Mouse (Mus musculus) kidney, adult 2 months (tissue): ENCODE data around the gene Cbx6. TPM values are rescaled to one million over a fixed set of nuclear protein-coding genes. Genes with fewer than 3 reads are reported as not detected.
A peak's percentile ranks its signal among the peaks of the same experiment; 100 is the strongest.

Experiments
- DNase-seq: peaks from one replicate; pipeline ENCODE4 v3.0.0; 2021
- H3K27ac ChIP-seq: fragments of 200-500 bp; 2 replicates; pipeline ENCODE4 v1.5.1; 2012; ENCODE audit warnings: low read depth, low read length, control low read depth, inconsistent platforms; ENCODE audit not compliant: insufficient read depth
- H3K27me3 ChIP-seq: fragments of 200-500 bp; replicated peaks from 2 replicates; pipeline ENCODE4 v1.6.1; 2012; ENCODE audit warnings: mild to moderate bottlenecking, moderate library complexity, low read length, inconsistent platforms; ENCODE audit not compliant: control insufficient read depth, insufficient read depth
- H3K36me3 ChIP-seq: fragments of 200-500 bp; 2 replicates; pipeline ENCODE4 v1.6.1; 2012; ENCODE audit warnings: mild to moderate bottlenecking, moderate library complexity, low read length, inconsistent platforms; ENCODE audit not compliant: control insufficient read depth, insufficient read depth
- H3K4me1 ChIP-seq: fragments of 200-500 bp; 2 replicates; pipeline ENCODE4 v1.6.1; 2011; ENCODE audit warnings: low read length; ENCODE audit not compliant: control insufficient read depth, insufficient read depth
- H3K4me3 ChIP-seq: fragments of 200-500 bp; 2 replicates; pipeline ENCODE4 v1.5.1; 2011; ENCODE audit warnings: mild to moderate bottlenecking, low read depth, low read length, control low read depth; ENCODE audit not compliant: insufficient read depth
- CTCF ChIP-seq: fragments of 200-500 bp; conservative IDR thresholded peaks from 2 replicates; pipeline ENCODE4 v1.5.1; 2011; ENCODE audit warnings: low read depth, mild to moderate bottlenecking, control low read depth, low read length, moderate library complexity, mixed read lengths; ENCODE audit not compliant: insufficient read depth, insufficient read length
- POLR2A ChIP-seq: fragments of 200-500 bp; IDR thresholded peaks from one replicate; pipeline ENCODE4 v1.6.1; 2011; ENCODE audit warnings: low read depth, low read length, control low read depth
- WGBS: fragments of 180-500 bp; shearing (Covaris S2); methylation state at CpG from one replicate; pipeline ENCODE4 v1.1.7; 2018; 5-methylcytosine and 5-hydroxymethylcytosine counted together
- polyA plus RNA-seq: library from polyadenylated mRNA; depleted of rRNA; stranded (reverse); fragments of >200 nt; gene quantifications from 2 replicates; pipeline ENCODE4 v1.2.3, GENCODE M21; 2012

The Cbx6 gene
- polyA plus RNA-seq, 1 experiment = 49.5 TPM

DNA sequence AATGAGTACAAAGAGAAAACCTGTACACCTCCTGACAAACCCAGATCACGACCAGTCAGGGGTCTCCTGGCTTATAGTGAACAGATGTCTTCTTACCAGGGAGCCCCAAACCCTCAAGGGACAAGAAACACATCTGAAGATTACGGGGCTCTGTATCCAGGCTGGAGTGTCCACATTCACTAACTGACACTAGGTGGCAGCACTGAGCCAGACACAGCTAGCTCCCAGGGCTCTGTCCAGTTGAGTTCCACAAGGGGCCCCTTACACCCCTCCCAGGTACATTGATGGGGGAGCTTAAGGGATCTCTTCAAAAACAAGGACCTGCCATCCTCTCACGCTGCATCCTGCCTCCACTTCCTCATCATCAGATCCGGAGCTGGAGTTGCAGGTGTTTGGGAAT is 4.1 kb downstream of the Cbx6 start:
- Histone ChIP-seq H3K4me3 (no peak overlapping the region), H3K27ac (no peak overlapping the region), H3K36me3 (no peaks in the 10 kb centered on the region), H3K27me3 (no peaks in the 10 kb centered on the region), H3K4me1 (peaks cover 6% of the 10 kb centered on the region; the same call in 1 of the 2 replicates)
- peak; percentile 87 for TF ChIP-seq CTCF
- no peak for TF ChIP-seq POLR2A
- WGBS = 7% methylated on average over 4 of the region's 4 CpGs
- peak; percentile 80 for DNase-seq

- no peak for DNase-seq
- Histone ChIP-seq H3K27ac (no peak overlapping the region), H3K4me1 (peaks cover 6% of the 10 kb centered on the region; the same call in 1 of the 2 replicates), H3K4me3 (no peak overlapping the region), H3K36me3 (no peaks in the 10 kb centered on the region), H3K27me3 (no peaks in the 10 kb centered on the region)
- no peak for TF ChIP-seq CTCF
- no peak for TF ChIP-seq POLR2A
- WGBS = 75% methylated on average over 5 of the region's 5 CpGs
Measured at GRCm38 (mm10) chr15:79829431-79829830, 5.1 kb downstream of the Cbx6 start.

DNA sequence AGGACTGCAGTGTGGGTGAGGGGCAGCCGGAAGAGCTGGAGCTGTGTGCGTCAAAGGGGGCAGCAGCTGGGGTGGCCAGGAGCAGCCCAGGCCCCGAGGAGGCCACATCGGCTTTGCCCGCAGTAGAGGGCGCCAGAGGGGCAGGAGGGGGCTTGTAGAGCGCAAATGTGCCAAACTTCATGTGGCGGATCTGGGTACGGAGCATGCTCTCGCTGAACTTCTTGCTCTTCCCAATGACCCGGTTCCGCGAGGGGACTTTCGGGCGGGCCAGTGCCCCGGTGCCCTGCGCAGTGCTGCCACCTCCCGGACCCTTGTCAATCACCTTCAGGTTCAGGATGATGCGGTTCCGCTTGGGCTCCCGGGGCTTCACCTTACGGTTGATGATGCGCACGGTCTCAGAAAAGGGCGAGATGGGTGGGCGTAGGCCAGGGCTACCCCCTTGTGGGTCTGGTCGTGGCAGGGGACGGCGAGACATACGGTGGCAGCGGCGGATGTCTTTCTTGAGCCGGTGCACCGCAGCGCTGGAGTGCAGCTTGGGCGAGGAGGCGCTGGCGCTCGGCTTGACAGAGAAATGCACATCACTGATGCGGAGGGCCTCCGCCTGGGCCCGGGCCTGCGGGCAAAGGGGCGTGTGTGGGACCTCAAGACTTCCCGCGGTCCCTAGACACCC is 6.0 kb downstream of the Cbx6 start:
- H3K4me3 ChIP-seq = no peak overlapping the region
- no peak overlapping the region for H3K27ac ChIP-seq
- WGBS = 50% methylated on average over 46 of the region's 46 CpGs
- peaks cover 6% of the 10 kb centered on the region; the same call in 1 of the 2 replicates for H3K4me1 ChIP-seq
- no peaks in the 10 kb centered on the region for H3K27me3 ChIP-seq
- no peak for DNase-seq
- no peak for TF ChIP-seq POLR2A
- no peak; the same call in 1 of the 2 replicates for TF ChIP-seq CTCF
- H3K36me3 ChIP-seq = no peaks in the 10 kb centered on the region

GRCm38 (mm10) chr15:79827778-79828210 is 6.7 kb downstream of the Cbx6 start:
- H3K27me3 ChIP-seq = no peaks in the 10 kb centered on the region
- no peak overlapping the region for H3K27ac ChIP-seq
- no peak for DNase-seq
- 87% methylated on average over 11 of the region's 11 CpGs for WGBS
- TF ChIP-seq POLR2A (no peak), CTCF (no peak)
- H3K4me1 ChIP-seq = peaks cover 2% of the 10 kb centered on the region; the same call in 1 of the 2 replicates
- H3K36me3 ChIP-seq = no peaks in the 10 kb centered on the region
- H3K4me3 ChIP-seq = no peak overlapping the region

DNA sequence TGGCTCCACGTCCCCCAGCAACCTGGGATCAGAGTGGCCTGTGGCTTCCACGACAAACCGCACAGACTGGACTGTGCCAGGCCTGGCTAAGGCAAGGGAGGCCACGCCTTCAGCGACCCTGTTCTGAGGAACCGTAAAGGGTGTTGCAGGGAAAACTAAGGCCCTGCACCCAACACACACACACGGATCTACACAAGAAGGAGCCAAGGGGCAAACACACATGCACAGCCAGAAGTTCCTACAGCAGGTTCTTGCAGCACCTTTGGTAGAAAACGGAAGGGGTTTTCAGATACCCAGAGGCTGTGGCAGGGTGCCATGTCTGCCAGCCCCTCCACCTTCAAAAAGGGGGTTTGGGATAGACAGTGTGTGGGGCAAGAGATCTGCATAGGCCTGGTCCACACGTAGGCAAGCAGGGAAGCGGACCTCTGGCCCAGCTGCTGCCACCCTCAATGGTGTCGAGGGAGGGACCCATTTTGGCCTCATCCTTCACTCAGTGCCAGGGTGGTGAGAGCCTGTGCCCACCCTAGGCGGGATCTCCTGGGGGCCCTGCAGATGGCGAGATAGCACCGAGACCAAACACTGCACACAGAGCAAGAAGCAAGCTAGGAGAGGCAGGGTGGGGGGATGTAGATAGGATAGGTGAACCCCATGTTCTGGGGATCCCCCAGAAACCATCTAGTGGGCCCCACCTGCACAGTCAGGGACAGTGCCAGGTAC is 7.3 kb downstream of the Cbx6 start:
- H3K4me1 ChIP-seq = no peaks in the 10 kb centered on the region
- H3K27ac ChIP-seq = no peak overlapping the region
- TF ChIP-seq POLR2A = no peak
- TF ChIP-seq CTCF = no peak
- no peaks in the 10 kb centered on the region for H3K36me3 ChIP-seq
- H3K27me3 ChIP-seq = no peaks in the 10 kb centered on the region
- 86% methylated on average over 14 of the region's 14 CpGs for WGBS
- no peak overlapping the region for H3K4me3 ChIP-seq
- DNase-seq = no peak

DNA sequence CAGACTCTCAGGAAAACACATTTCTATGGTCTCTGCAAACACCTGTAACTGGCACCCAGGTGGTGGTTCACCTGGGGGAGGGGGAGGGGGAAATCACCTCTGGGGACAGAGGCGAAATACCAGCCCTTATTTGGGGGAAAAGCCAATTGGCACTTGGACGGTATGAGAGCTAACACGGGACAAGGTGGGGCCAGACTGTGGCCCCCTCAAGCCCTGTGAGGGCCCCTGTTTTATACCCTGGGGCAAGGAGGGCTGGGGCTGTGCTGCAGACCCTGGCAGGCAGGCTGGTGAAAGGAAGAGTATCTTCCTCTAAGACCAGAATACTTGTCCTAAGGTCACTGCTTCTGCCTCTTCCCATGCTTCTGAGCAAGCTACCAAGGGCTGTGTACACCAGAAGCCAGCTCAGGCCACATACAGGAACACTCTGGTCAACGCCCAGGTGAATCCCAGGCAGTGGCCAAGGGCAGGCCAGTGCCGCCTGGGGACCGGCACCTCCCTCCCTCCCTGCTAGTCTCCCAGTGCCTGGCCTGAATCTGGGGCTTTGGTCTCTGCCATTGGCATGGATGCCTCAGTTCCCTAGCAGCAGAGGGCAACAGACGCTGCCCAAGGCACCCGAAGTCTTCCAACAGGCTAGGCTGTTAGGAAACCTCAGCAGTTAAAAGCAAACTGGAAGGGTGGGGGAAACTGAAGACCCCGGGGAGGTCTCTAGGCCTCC is 8.1 kb downstream of the Cbx6 start:
- no peaks in the 10 kb centered on the region for H3K27me3 ChIP-seq
- no peaks in the 10 kb centered on the region for H3K36me3 ChIP-seq
- H3K4me1 ChIP-seq = no peaks in the 10 kb centered on the region
- no peak overlapping the region for H3K4me3 ChIP-seq
- TF ChIP-seq POLR2A = no peak
- H3K27ac ChIP-seq = no peak overlapping the region
- 83% methylated on average over 9 of the region's 9 CpGs for WGBS
- no peak for DNase-seq

GRCm38 (mm10) chr15:79825146-79825825 is 9.2 kb downstream of the Cbx6 start:
- 71% methylated on average over 14 of the region's 14 CpGs for WGBS
- Histone ChIP-seq H3K4me1 (no peaks in the 10 kb centered on the region), H3K36me3 (no peaks in the 10 kb centered on the region), H3K4me3 (no peak overlapping the region), H3K27me3 (no peaks in the 10 kb centered on the region), H3K27ac (no peak overlapping the region)
- no peak for DNase-seq
- TF ChIP-seq POLR2A (no peak), CTCF (peak; percentile 49)
